Mouse (Mus musculus) kidney, adult 2 months (tissue): ENCODE measurements at regions not wholly inside any gene's neighbourhood (a gene's known extent, or its start where the extent isn't known, plus 50 kb on each side); places are given as distances from the start of the nearest gene placed in this dataset.

ENCODE experiments used
- DNase-seq: peaks from one replicate; pipeline ENCODE4 v3.0.0; 2021
- H3K27ac ChIP-seq: fragments of 200-500 bp; 2 replicates; pipeline ENCODE4 v1.5.1; 2012; ENCODE audit warnings: low read depth, low read length, control low read depth, inconsistent platforms; ENCODE audit not compliant: insufficient read depth
- H3K27me3 ChIP-seq: fragments of 200-500 bp; replicated peaks from 2 replicates; pipeline ENCODE4 v1.6.1; 2012; ENCODE audit warnings: mild to moderate bottlenecking, moderate library complexity, low read length, inconsistent platforms; ENCODE audit not compliant: control insufficient read depth, insufficient read depth
- H3K36me3 ChIP-seq: fragments of 200-500 bp; 2 replicates; pipeline ENCODE4 v1.6.1; 2012; ENCODE audit warnings: mild to moderate bottlenecking, moderate library complexity, low read length, inconsistent platforms; ENCODE audit not compliant: control insufficient read depth, insufficient read depth
- H3K4me1 ChIP-seq: fragments of 200-500 bp; 2 replicates; pipeline ENCODE4 v1.6.1; 2011; ENCODE audit warnings: low read length; ENCODE audit not compliant: control insufficient read depth, insufficient read depth
- H3K4me3 ChIP-seq: fragments of 200-500 bp; 2 replicates; pipeline ENCODE4 v1.5.1; 2011; ENCODE audit warnings: mild to moderate bottlenecking, low read depth, low read length, control low read depth; ENCODE audit not compliant: insufficient read depth
- CTCF ChIP-seq: fragments of 200-500 bp; conservative IDR thresholded peaks from 2 replicates; pipeline ENCODE4 v1.5.1; 2011; ENCODE audit warnings: low read depth, mild to moderate bottlenecking, control low read depth, low read length, moderate library complexity, mixed read lengths; ENCODE audit not compliant: insufficient read depth, insufficient read length
- POLR2A ChIP-seq: fragments of 200-500 bp; IDR thresholded peaks from one replicate; pipeline ENCODE4 v1.6.1; 2011; ENCODE audit warnings: low read depth, low read length, control low read depth
- WGBS: fragments of 180-500 bp; shearing (Covaris S2); methylation state at CpG from one replicate; pipeline ENCODE4 v1.1.7; 2018; 5-methylcytosine and 5-hydroxymethylcytosine counted together

DNA sequence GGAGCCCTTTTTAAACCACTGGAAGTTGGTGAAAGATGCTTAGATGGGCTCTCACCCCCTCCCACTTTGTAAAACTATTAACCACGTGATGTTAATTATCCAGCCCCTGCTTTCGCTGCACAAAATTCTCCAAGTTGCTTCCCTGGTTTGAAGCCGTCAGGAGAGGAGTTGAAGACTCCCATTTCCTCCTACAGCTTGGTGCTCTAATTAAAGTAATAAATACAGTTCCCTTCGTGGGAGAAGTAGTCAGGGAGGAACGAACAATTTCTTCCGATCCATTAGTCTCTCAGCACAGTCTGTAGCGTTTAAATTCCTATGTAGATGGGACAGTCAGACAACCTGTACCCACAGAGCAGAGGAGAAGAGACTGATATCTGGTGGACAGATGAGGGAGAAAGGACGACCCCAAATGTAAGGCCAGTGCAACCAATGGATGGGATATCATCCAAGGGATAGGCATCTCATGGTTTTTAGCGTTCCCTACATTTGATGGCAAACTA is 101.4 kb downstream of the Pctp start:
- WGBS = 23% methylated on average over 9 of the region's 9 CpGs
- Histone ChIP-seq H3K27me3 (no peaks in the 10 kb centered on the region), H3K27ac (no peak overlapping the region), H3K36me3 (no peaks in the 10 kb centered on the region), H3K4me1 (no peaks in the 10 kb centered on the region), H3K4me3 (no peak overlapping the region)
- DNase-seq = no peak
- TF ChIP-seq CTCF = no peak
- no peak for TF ChIP-seq POLR2A

DNA sequence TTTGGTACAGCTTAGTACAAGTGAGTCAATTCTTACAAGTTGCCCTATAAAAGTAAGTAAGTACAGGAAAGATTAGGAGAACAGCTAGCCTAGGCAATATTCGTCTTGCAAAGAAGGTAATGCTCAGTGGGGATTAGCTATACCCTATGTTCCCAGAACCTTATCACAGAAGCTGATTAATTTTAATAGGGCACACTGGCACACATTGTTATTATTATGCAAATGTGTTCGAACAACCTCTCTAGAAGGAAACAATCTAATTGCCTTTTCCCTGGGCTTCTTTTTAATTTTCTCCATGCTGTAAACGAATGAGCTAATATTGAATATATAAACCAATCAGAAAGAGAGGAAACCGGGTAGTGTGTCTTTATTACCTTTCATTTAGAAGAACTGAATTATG is 104.2 kb downstream of the Pctp start:
- no peak overlapping the region for H3K27ac ChIP-seq
- H3K36me3 ChIP-seq = no peaks in the 10 kb centered on the region
- H3K4me1 ChIP-seq = no peaks in the 10 kb centered on the region
- no peak for TF ChIP-seq POLR2A
- TF ChIP-seq CTCF = no peak
- WGBS = 76% methylated on average over 4 of the region's 4 CpGs
- H3K27me3 ChIP-seq = no peaks in the 10 kb centered on the region
- DNase-seq = no peak
- no peak overlapping the region for H3K4me3 ChIP-seq

DNA sequence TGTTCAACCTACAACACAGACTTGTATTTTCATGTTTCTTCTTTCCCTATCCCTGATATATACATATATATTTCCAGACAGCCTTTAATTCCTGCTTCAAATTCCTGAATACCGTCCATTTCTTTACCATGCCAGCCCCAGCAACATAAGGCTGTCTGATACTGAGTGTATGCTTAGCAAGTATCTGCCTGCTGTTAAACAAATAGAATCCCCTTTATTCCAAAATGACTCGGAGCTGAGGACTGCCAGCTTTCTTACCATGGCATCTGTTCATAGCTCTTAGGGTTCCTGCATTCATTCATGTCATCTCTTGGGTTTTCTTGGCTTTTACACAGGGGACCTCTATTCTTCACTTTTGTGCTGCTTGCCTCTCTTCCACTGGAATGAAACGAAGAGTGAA is 105.8 kb downstream of the Pctp start:
- no peak for TF ChIP-seq CTCF
- no peak for TF ChIP-seq POLR2A
- WGBS = 48% methylated on average over 3 of the region's 3 CpGs

DNA sequence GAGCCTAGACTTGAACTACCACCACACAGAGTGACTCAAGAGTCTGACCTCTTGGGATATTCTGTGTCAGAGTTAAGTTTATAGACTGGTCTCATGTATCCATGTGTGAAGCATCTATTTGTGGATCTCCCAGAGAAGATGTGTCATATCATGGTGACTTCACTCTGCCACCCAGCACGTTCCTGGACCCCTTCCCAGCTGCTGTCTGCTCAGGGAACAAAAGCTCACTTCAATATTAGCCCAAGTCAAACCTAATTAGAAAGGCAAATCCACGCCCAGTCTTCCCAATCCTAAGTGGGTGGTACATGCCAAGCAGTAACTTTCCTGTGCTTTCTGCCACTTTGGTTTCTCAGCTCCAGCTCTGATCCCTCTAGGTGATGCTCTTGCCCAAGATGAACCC is 94.1 kb upstream of the Ankfn1 start:
- WGBS = 60% methylated on average over 2 of the region's 2 CpGs
- TF ChIP-seq CTCF = no peak
- TF ChIP-seq POLR2A = no peak
- Histone ChIP-seq H3K36me3 (no peaks in the 10 kb centered on the region), H3K27ac (no peak overlapping the region), H3K4me3 (no peak overlapping the region), H3K27me3 (no peaks in the 10 kb centered on the region), H3K4me1 (no peaks in the 10 kb centered on the region)
- no peak for DNase-seq

More for the DNA sequence above, 105.8 kb downstream of the Pctp start:
- Histone ChIP-seq H3K27ac (no peak overlapping the region), H3K4me3 (no peak overlapping the region), H3K36me3 (no peaks in the 10 kb centered on the region), H3K4me1 (no peaks in the 10 kb centered on the region), H3K27me3 (no peaks in the 10 kb centered on the region)
- DNase-seq = no peak

DNA sequence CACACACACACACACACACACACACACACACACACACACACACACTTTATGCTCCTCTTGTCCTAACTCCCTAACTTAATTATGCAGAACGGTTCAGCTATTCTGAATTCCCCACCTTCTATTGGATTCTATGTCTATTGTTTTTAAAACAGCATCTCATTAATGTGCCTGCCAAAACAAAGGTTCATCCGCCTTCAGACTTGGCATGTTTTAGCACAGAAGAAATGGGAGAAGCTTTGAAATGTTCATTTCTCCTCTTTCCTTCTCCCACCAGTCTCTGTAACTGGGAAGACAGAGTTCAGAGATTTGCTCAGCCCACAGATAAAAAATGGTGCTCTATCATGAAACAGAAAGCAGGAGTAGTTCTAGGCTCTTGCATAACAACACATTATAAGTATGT is 90.1 kb upstream of the Ankfn1 start:
- no peak for DNase-seq
- H3K4me3 ChIP-seq = no peak overlapping the region
- WGBS = 54% methylated on average over 2 of the region's 2 CpGs

DNA sequence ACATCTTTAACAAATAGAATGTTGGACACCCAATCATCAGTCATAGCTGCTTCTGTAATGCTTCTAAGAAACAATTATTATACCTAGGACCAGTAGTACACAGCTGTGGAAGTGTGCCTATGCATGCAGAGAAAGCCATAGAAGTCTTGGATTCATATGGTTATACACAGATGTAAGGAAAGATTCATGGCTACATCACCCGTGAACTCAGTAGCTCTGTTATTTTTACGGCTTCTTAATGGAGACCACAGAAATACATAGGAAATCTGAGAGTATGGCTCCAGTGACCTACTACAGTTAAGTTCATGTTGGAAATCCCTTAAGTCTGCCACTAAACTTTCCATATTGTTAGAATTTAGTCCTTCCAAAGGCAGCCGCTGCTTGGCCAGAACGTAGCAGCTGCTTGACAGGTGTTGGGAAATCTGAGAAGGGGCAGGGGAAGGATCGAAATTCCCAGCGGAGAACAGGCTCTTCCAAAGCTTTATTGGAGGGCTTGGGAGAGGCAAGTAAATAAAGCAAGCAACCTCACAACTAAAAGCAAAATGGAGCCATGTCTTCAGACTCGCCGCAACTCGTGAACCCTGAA is 78.8 kb upstream of the Ankfn1 start:
- DNase-seq = no peak
- H3K27ac ChIP-seq = no peak overlapping the region
- no peaks in the 10 kb centered on the region for H3K4me1 ChIP-seq
- TF ChIP-seq CTCF = no peak
- H3K36me3 ChIP-seq = no peaks in the 10 kb centered on the region
- no peak overlapping the region for H3K4me3 ChIP-seq
- 34% methylated on average over 9 of the region's 9 CpGs for WGBS
- no peaks in the 10 kb centered on the region for H3K27me3 ChIP-seq

More for the DNA sequence above, 90.1 kb upstream of the Ankfn1 start:
- Histone ChIP-seq H3K4me1 (no peaks in the 10 kb centered on the region), H3K27ac (no peak overlapping the region), H3K36me3 (no peaks in the 10 kb centered on the region), H3K27me3 (no peaks in the 10 kb centered on the region)
- TF ChIP-seq POLR2A (no peak), CTCF (no peak)

DNA sequence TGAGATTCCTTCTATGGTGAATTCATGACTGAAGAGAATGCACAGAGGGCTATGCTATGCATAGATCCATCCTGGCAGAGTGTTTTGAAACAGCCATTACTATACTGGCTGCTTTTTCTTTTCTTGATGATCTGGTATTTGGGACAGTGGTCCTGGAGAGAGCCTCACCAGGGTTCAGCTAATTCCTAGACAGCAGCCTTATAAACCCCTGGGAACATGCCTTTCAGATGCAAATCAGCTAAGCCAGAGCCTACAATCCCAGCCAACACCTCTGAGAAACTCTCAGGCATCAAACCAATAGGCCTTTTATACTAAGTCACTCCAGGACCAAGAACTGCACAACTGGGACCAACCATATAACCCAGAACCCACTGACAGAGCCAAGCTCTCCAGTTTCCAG is 64.4 kb upstream of the Ankfn1 start:
- Histone ChIP-seq H3K36me3 (no peaks in the 10 kb centered on the region), H3K4me3 (no peak overlapping the region), H3K4me1 (no peaks in the 10 kb centered on the region), H3K27ac (no peak overlapping the region), H3K27me3 (no peaks in the 10 kb centered on the region)
- no peak for DNase-seq
- TF ChIP-seq CTCF (no peak), POLR2A (no peak)
